Mouse (Mus musculus) gastrocnemius, adult 8-10 months (tissue): ENCODE data around the gene Casz1. TPM values are rescaled to one million over a fixed set of nuclear protein-coding genes. Genes with fewer than 3 reads are reported as not detected.

Experiments used
- DNase-seq, 2 experiments: peaks; one replicate each; pipeline ENCODE4 v3.0.0; 2022; ENCODE audit warnings: low spot score in 2 of 2
- total RNA-seq, 4 experiments: library from RNA; stranded (reverse); gene quantifications; 2 replicates each; pipeline ENCODE4 v1.2.4; 2022

Casz1 gene
- total RNA-seq, 4 experiments from 2014 or later, result 36.6 to 45.1 (median 43.9) TPM

GRCm38 (mm10) chr4:148842302-148842701, 38.1 kb downstream of the Casz1 start:
- no peak for DNase-seq

- no peak for DNase-seq
Observed at GRCm38 (mm10) chr4:148844921-148845320, 40.7 kb downstream of the Casz1 start.

GRCm38 (mm10) chr4:148846203-148846602, 42.0 kb downstream of the Casz1 start:
- DNase-seq, result peak; percentile 61 to 80

GRCm38 (mm10) chr4:148846724-148847123, 42.5 kb downstream of the Casz1 start:
- no peak for DNase-seq

- DNase-seq, result no peak
Observed at GRCm38 (mm10) chr4:148847636-148848035, 43.4 kb downstream of the Casz1 start.

GRCm38 (mm10) chr4:148849437-148849836, 45.2 kb downstream of the Casz1 start:
- no peak for DNase-seq

GRCm38 (mm10) chr4:148853057-148853456, 48.8 kb downstream of the Casz1 start:
- DNase-seq, result no peak

- no peak for DNase-seq
Observed at GRCm38 (mm10) chr4:148854093-148854492, 49.9 kb downstream of the Casz1 start.

GRCm38 (mm10) chr4:148855527-148855926, 51.3 kb downstream of the Casz1 start:
- DNase-seq, result no peak

- no peak for DNase-seq
Observed at GRCm38 (mm10) chr4:148856216-148856615, 52.0 kb downstream of the Casz1 start.

GRCm38 (mm10) chr4:148857398-148858084, 53.3 kb downstream of the Casz1 start:
- no peak for DNase-seq

GRCm38 (mm10) chr4:148858194-148858593, 54.0 kb downstream of the Casz1 start:
- no peak for DNase-seq

- DNase-seq, result no peak
Observed at GRCm38 (mm10) chr4:148859415-148859814, 55.2 kb downstream of the Casz1 start.

- no peak for DNase-seq
Observed at GRCm38 (mm10) chr4:148859906-148860491, 55.8 kb downstream of the Casz1 start.

- DNase-seq, result no peak
Observed at GRCm38 (mm10) chr4:148860636-148861035, 56.4 kb downstream of the Casz1 start.

GRCm38 (mm10) chr4:148866812-148867470, 62.7 kb downstream of the Casz1 start:
- DNase-seq, result no peak

GRCm38 (mm10) chr4:148867721-148868397, 63.6 kb downstream of the Casz1 start:
- DNase-seq, result peak in 1 of 2 experiments; percentile 42

GRCm38 (mm10) chr4:148869566-148869965, 65.3 kb downstream of the Casz1 start:
- peak; percentile 59 to 79 for DNase-seq

- DNase-seq, result no peak
Observed at GRCm38 (mm10) chr4:148870496-148870895, 66.3 kb downstream of the Casz1 start.

GRCm38 (mm10) chr4:148871751-148872334, 67.6 kb downstream of the Casz1 start:
- peak in 1 of 2 experiments; percentile 73 for DNase-seq

GRCm38 (mm10) chr4:148872372-148872771, 68.1 kb downstream of the Casz1 start:
- no peak for DNase-seq

- DNase-seq, result peak; percentile 58 to 67
Observed at GRCm38 (mm10) chr4:148872783-148873182, 68.6 kb downstream of the Casz1 start.
